ENCODE assay signal across 8 mouse cellular contexts in genomic region chr19:56396227-56396626, GRCm38 (mm10). TPM values are rescaled to one million over a fixed set of nuclear protein-coding genes. Genes with fewer than 3 reads are reported as not detected.
DNase-seq lines count a peak whose midpoint lies in the region; ATAC-seq and TF ChIP-seq lines count a peak whose summit lies in the region.

No protein-coding gene starts in this region.

- no peak overlapping the region for H3K9ac ChIP-seq in hindbrain, embryonic 11.5 days (ENCODE audit: low read depth, low read length)
- H3K9ac ChIP-seq in midbrain, embryonic 11.5 days (ENCODE audit: low read length) = no peak overlapping the region; the same call in 1 of the 2 replicates

- H3K4me1 ChIP-seq in heart, embryonic 10.5 days = peaks cover 63% of the 10 kb centered on the region
- H3K4me1 ChIP-seq in E14TG2a.4 (replicated peaks; ENCODE audit: low read depth, low read length) = peaks cover 52% of the 10 kb centered on the region
- no peaks in the 10 kb centered on the region; the same call in 1 of the 2 replicates for H3K4me1 ChIP-seq in hindbrain, embryonic 11.5 days (replicated peaks; ENCODE audit: control insufficient read depth, insufficient read depth, low read length)
- H3K4me1 ChIP-seq in midbrain, embryonic 11.5 days (ENCODE audit: control insufficient read depth, insufficient read depth, low read length) = peaks cover 9% of the 10 kb centered on the region

- H3K36me3 ChIP-seq in heart, embryonic 10.5 days = no peaks in the 10 kb centered on the region
- H3K36me3 ChIP-seq in E14TG2a.4 (ENCODE audit: insufficient read depth, low read length) = no peaks in the 10 kb centered on the region
- no peaks in the 10 kb centered on the region for H3K36me3 ChIP-seq in hindbrain, embryonic 11.5 days (ENCODE audit: control insufficient read depth, insufficient read depth, low read length)
- H3K36me3 ChIP-seq in midbrain, embryonic 11.5 days (ENCODE audit: control insufficient read depth, insufficient read depth, low read length) = no peaks in the 10 kb centered on the region

- DNase-seq in heart, embryonic 10.5 days (ENCODE audit: low spot score) = no peak
- DNase-seq in heart, postnatal 4 days = no peak
- no peak for DNase-seq in hindbrain, embryonic 11.5 days (ENCODE audit: low spot score)
- DNase-seq in midbrain, embryonic 11.5 days (ENCODE audit: low spot score, missing footprints) = peak; percentile 85
- DNase-seq in frontal cortex, postnatal 10 days (ENCODE audit: low spot score in 2 of 2) = no peak
- no peak for DNase-seq in cerebellum, adult 11-12 months
- no peak for DNase-seq in layer of hippocampus, adult 9-10 months (ENCODE audit: low spot score)

- peak overlapping the region; percentile 78 for H3K4me3 ChIP-seq in heart, embryonic 10.5 days
- peak overlapping the region; percentile 75 for H3K4me3 ChIP-seq in E14TG2a.4 (replicated peaks; ENCODE audit: low read length)
- no peak overlapping the region for H3K4me3 ChIP-seq in hindbrain, embryonic 11.5 days (ENCODE audit: low read depth, low read length)
- peak overlapping the region; percentile 58; the same call in 1 of the 2 replicates for H3K4me3 ChIP-seq in midbrain, embryonic 11.5 days (ENCODE audit: low read depth, low read length)

- TF ChIP-seq CTCF in E14TG2a.4 (conservative IDR thresholded peaks at IDR 0.05; ENCODE audit: low read length) = no peak

- H3K27me3 ChIP-seq in heart, embryonic 10.5 days (ENCODE audit: insufficient read depth, poor library complexity, severe bottlenecking) = peaks cover 13% of the 10 kb centered on the region
- H3K27me3 ChIP-seq in E14TG2a.4 (ENCODE audit: insufficient read depth, low read length) = peaks cover 49% of the 10 kb centered on the region
- peaks cover 13% of the 10 kb centered on the region; the same call in 1 of the 2 replicates for H3K27me3 ChIP-seq in hindbrain, embryonic 11.5 days (ENCODE audit: control insufficient read depth, insufficient read depth, low read length)
- H3K27me3 ChIP-seq in midbrain, embryonic 11.5 days (ENCODE audit: control insufficient read depth, insufficient read depth, low read length) = peaks cover 17% of the 10 kb centered on the region

- no peak for ATAC-seq in hindbrain, embryonic 11.5 days (ENCODE audit: low FRiP score)
- no peak for ATAC-seq in midbrain, embryonic 11.5 days (ENCODE audit: low FRiP score)

- H3K9me3 ChIP-seq in heart, embryonic 10.5 days = no peaks in the 10 kb centered on the region
- H3K9me3 ChIP-seq in E14TG2a.4 (ENCODE audit: low read length) = no peaks in the 10 kb centered on the region
- H3K9me3 ChIP-seq in hindbrain, embryonic 11.5 days (ENCODE audit: control insufficient read depth, low read length) = no peaks in the 10 kb centered on the region
- H3K9me3 ChIP-seq in midbrain, embryonic 11.5 days (ENCODE audit: control insufficient read depth, low read length) = no peaks in the 10 kb centered on the region

- 38% methylated on average over 12 of the region's 12 CpGs for WGBS in heart, embryonic 10.5 days
- 44% methylated on average over 12 of the region's 12 CpGs for WGBS in hindbrain, embryonic 11.5 days
- WGBS in midbrain, embryonic 11.5 days = 41% methylated on average over 12 of the region's 12 CpGs

- peak overlapping the region; percentile 99 for H3K4me2 ChIP-seq in hindbrain, embryonic 11.5 days (replicated peaks; ENCODE audit: low read depth, low read length)
- peak overlapping the region; percentile 87 for H3K4me2 ChIP-seq in midbrain, embryonic 11.5 days

- H3K27ac ChIP-seq in heart, embryonic 10.5 days = peak overlapping the region; percentile 97
- H3K27ac ChIP-seq in hindbrain, embryonic 11.5 days (ENCODE audit: low read depth, low read length) = no peak overlapping the region
- no peak overlapping the region for H3K27ac ChIP-seq in midbrain, embryonic 11.5 days (ENCODE audit: low read depth, low read length)

RNA-seq across cellular contexts. Expression of gene Casp7, which starts 0.7 kb away (rescaled TPM):
- polyA plus RNA-seq in heart, embryonic 10.5 days (2016; fragmentation: Nextera tagmentation; extraction: Ambion mirVana) = 25.1 and 31.6 TPM in 2 replicates
- total RNA-seq in heart, postnatal 4 days (2021) = 10 to 100 TPM; 26.1 to 26.4 TPM
- polyA plus RNA-seq in hindbrain, embryonic 11.5 days (2014; fragmentation: Nextera tagmentation; extraction: Ambion mirVana) = 16.5 and 16.6 TPM in 2 replicates
- polyA plus RNA-seq in midbrain, embryonic 11.5 days (2014; fragmentation: Nextera tagmentation; extraction: Ambion mirVana) = 13.9 and 20.3 TPM in 2 replicates

RNA-seq across cellular contexts. Expression of gene Nrap, which starts 6.4 kb away (rescaled TPM):
- polyA plus RNA-seq in heart, embryonic 10.5 days (2016; fragmentation: Nextera tagmentation; extraction: Ambion mirVana) = 3.4 and 11.9 TPM in 2 replicates
- 100 to 1,000 TPM; 261 to 291 TPM for total RNA-seq in heart, postnatal 4 days (2021)
- polyA plus RNA-seq in hindbrain, embryonic 11.5 days (2014; fragmentation: Nextera tagmentation; extraction: Ambion mirVana) = 0.15 and 0.22 TPM in 2 replicates
- 0.16 and 0.29 TPM in 2 replicates for polyA plus RNA-seq in midbrain, embryonic 11.5 days (2014; fragmentation: Nextera tagmentation; extraction: Ambion mirVana)
